Mouse (Mus musculus) megakaryocyte, embryonic 14.5 days (primary cell): Measurements from ENCODE around the gene Krtap14. TPM values are rescaled to one million over a fixed set of nuclear protein-coding genes. Genes with fewer than 3 reads are reported as not detected.

Source experiments
- H3K27me3 ChIP-seq: replicated peaks from 2 replicates; pipeline ENCODE3; 2012; ENCODE audit warnings: inconsistent platforms
- H3K36me3 ChIP-seq: replicated peaks from 2 replicates; pipeline ENCODE3; 2012; ENCODE audit warnings: low read length, inconsistent platforms, mixed read lengths
- H3K4me1 ChIP-seq: 2 replicates; pipeline ENCODE4 v1.6.1; 2012; ENCODE audit warnings: inconsistent platforms
- H3K4me3 ChIP-seq: replicated peaks from 2 replicates; pipeline ENCODE3; 2012; ENCODE audit warnings: moderate library complexity, mild to moderate bottlenecking, inconsistent platforms
- H3K9me3 ChIP-seq: 2 replicates; pipeline ENCODE4 v1.6.1; 2012; ENCODE audit warnings: inconsistent platforms
- FLI1 ChIP-seq: IDR thresholded peaks from 2 replicates; pipeline ENCODE4 v1.6.1; 2012; ENCODE audit warnings: low read length, inconsistent platforms, mixed read lengths
- GATA1 ChIP-seq: IDR thresholded peaks from 3 replicates; pipeline ENCODE4 v1.6.1; 2012; ENCODE audit warnings: mixed read lengths, low read length, inconsistent platforms, borderline replicate concordance
- polyA plus RNA-seq: library from polyadenylated mRNA; stranded (reverse); fragments of >175 nt; gene quantifications from 2 replicates; pipeline ENCODE4 v1.2.3, GENCODE M21; 2012; ENCODE audit warnings: low replicate concordance; ENCODE audit not compliant: insufficient read depth

Krtap14 gene
- not detected in 2 replicates for polyA plus RNA-seq

DNA sequence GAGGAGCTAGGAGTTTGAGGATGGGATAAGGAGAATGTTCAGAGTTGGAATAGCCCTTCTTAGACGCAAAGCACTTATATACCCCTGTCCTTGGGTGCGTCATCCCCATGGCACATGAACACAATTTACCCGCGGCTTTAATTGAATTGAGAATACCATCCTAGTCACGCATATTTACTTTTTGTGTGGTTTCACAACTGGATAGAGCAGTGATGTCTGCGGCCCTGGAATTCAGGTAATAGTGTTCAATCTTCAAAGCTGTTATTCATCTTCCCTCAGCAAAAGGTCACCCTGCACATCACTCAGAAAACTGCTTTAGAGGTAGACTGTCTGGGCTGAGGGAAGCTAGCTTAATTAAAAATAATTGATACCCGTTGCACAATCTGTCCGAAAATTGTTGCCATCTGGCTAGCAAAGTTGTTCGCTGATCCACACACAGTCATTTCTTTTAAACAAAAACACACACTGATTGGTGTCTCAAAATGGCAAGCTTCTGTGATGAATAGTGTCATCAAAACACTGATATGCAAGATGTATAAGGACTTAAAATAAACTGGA is at the start of gene Krtap14:
Gene Krtap14 (minus strand): TSS at position 51 of the 558 bp plus-strand sequence.
- TF ChIP-seq FLI1 (no peak), GATA1 (no peak)
- Histone ChIP-seq H3K36me3 (no peaks in the 10 kb centered on the region), H3K4me3 (no peak within 1 kb of the TSS), H3K4me1 (no peaks in the 10 kb centered on the region), H3K27me3 (no peaks in the 10 kb centered on the region), H3K9me3 (peaks cover 11% of the 10 kb centered on the region; the same call in 1 of the 2 replicates)

DNA sequence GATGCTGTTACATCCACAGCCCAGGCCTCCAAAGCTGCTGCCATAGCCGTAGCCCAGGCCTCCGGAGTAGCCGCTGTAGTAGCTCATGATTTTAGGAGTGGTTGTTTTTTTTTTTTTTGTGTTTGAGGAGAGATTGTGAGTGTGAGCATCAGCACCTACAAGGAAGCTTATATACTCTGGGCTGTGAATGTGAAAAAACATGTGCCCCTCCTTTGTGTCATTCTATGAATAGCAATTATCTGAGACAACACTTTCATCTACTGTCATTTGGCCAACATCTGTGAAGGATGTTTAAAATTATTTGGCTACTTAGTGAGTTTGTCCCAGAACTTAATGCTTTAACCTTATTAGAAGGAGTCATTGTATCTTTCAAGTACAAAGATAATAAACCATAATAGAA is 48.2 kb upstream of the Krtap14 start, which contains the start of gene Krtap19-2:
Gene Krtap19-2 (minus strand): TSS at position 101 of the 400 bp plus-strand sequence.
- peaks cover 4% of the 10 kb centered on the region; the same call in 1 of the 2 replicates for H3K9me3 ChIP-seq
- no peaks in the 10 kb centered on the region for H3K4me1 ChIP-seq
- no peak within 1 kb of the TSS for H3K4me3 ChIP-seq
- H3K27me3 ChIP-seq: no peaks in the 10 kb centered on the region
- TF ChIP-seq FLI1 (no peak), GATA1 (no peak)
- H3K36me3 ChIP-seq: no peaks in the 10 kb centered on the region

DNA sequence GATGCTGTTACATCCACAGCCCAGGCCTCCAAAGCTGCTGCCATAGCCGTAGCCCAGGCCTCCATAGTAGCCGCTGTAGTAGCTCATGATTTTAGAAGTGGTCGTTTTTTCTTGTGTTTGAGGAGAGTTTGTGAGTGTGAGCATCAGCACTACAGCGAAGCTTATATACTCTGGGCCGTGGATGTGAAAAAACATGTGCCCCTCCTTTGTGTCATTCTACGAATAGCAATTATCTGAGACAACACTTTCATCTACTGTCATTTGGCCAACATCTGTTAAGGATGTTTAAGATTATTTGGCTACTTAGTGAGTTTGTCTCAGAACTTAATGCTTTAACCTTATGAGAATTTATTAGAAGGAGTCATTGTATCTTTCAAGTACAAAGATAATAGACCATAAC is 43.4 kb upstream of the Krtap14 start, which contains the start of gene Krtap19-1:
Gene Krtap19-1 (minus strand): TSS at position 101 of the 400 bp plus-strand sequence.
- no peak within 1 kb of the TSS for H3K4me3 ChIP-seq
- TF ChIP-seq GATA1: no peak
- no peak for TF ChIP-seq FLI1
- no peaks in the 10 kb centered on the region for H3K27me3 ChIP-seq
- H3K36me3 ChIP-seq: no peaks in the 10 kb centered on the region
- no peaks in the 10 kb centered on the region for H3K4me1 ChIP-seq
- H3K9me3 ChIP-seq: no peaks in the 10 kb centered on the region

GRCm38 (mm10) chr16:88864887-88865407 is 39.0 kb upstream of the Krtap14 start:
- H3K27me3 ChIP-seq: no peaks in the 10 kb centered on the region
- H3K9me3 ChIP-seq: peaks cover 9% of the 10 kb centered on the region; the same call in 1 of the 2 replicates
- H3K36me3 ChIP-seq: no peaks in the 10 kb centered on the region
- H3K4me3 ChIP-seq: no peak overlapping the region
- H3K4me1 ChIP-seq: no peaks in the 10 kb centered on the region
- TF ChIP-seq FLI1 (no peak), GATA1 (no peak)

DNA sequence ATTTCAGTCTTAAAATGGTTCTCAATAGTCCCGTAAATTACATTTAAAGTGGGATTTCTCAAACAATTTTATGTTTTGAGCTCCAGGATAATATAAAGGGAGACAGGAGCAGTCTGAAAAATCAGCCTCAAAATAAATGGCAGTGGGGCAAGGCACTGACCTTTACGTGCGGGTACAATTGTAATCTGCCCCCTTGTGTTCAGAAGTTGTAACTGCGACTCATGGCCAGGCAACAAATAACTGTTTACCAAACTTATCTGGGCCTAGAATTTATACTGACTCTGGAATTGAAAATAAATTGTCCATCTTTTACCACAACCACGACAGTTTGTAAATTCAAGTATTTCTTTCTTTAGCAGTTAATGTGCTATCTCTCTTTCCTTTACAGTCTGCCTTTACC is 25.5 kb upstream of the Krtap14 start:
- Histone ChIP-seq H3K4me3 (no peak overlapping the region), H3K9me3 (peaks cover under 1% of the 10 kb centered on the region; the same call in 1 of the 2 replicates), H3K4me1 (no peaks in the 10 kb centered on the region), H3K36me3 (no peaks in the 10 kb centered on the region), H3K27me3 (no peaks in the 10 kb centered on the region)
- TF ChIP-seq GATA1 (no peak), FLI1 (no peak)

DNA sequence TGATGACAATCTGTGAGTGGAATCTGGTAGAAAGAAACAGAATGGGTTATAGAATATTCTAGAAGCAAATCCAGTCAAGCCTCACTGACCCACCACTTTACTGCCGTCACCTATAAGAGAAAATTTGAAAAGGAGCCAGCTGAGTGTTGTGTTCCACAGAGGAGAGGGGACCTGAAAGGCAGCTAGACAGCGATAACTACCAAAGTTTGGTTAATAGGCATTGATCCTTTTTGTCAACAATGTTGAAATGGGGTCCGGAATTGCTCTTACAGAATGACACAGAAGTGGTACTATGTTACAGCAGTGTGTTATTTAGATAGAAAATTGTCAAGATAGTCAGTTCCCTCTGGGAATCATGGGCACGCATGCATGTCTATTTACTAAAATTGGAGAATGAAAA is 22.6 kb upstream of the Krtap14 start:
- H3K36me3 ChIP-seq: no peaks in the 10 kb centered on the region
- H3K27me3 ChIP-seq: no peaks in the 10 kb centered on the region
- H3K4me1 ChIP-seq: no peaks in the 10 kb centered on the region
- H3K9me3 ChIP-seq: peaks cover 6% of the 10 kb centered on the region; the same call in 1 of the 2 replicates
- H3K4me3 ChIP-seq: no peak overlapping the region
- TF ChIP-seq FLI1 (no peak), GATA1 (no peak)

- no peaks in the 10 kb centered on the region for H3K4me1 ChIP-seq
- no peak overlapping the region for H3K4me3 ChIP-seq
- peaks cover 10% of the 10 kb centered on the region; the same call in 1 of the 2 replicates for H3K9me3 ChIP-seq
- no peaks in the 10 kb centered on the region for H3K36me3 ChIP-seq
- H3K27me3 ChIP-seq: no peaks in the 10 kb centered on the region
- TF ChIP-seq GATA1: no peak
- no peak for TF ChIP-seq FLI1
Observed at GRCm38 (mm10) chr16:88847363-88847762, 21.4 kb upstream of the Krtap14 start.

DNA sequence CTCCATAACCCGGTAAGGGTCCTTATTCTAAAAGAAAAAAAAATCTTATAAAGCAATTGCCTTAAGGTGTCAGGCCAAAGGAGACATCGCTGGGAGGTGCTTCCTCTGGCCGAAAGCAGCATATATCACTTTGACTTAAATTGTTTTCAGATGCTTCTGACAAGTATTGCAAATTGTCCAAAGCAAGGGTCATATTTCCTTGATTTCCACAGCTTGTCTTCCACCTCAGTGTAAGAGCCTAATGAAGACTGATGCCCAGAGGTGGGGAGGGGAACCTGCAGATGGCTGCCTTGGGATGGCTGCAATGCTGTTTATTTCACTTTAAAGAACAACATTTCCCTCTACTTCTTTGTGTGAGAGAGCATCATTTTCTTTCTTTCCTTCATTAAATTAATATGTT is 1.0 kb upstream of the Krtap14 start:
- peaks cover 11% of the 10 kb centered on the region; the same call in 1 of the 2 replicates for H3K9me3 ChIP-seq
- H3K36me3 ChIP-seq: no peaks in the 10 kb centered on the region
- H3K4me3 ChIP-seq: no peak overlapping the region
- H3K27me3 ChIP-seq: no peaks in the 10 kb centered on the region
- TF ChIP-seq FLI1: no peak
- no peak for TF ChIP-seq GATA1
- no peaks in the 10 kb centered on the region for H3K4me1 ChIP-seq

- Histone ChIP-seq H3K36me3 (no peaks in the 10 kb centered on the region), H3K27me3 (no peaks in the 10 kb centered on the region), H3K4me1 (no peaks in the 10 kb centered on the region), H3K4me3 (no peak overlapping the region), H3K9me3 (peaks cover 11% of the 10 kb centered on the region; the same call in 1 of the 2 replicates)
- TF ChIP-seq GATA1 (no peak), FLI1 (no peak)
Observed at GRCm38 (mm10) chr16:88823736-88824135, 2.2 kb downstream of the Krtap14 start.

- no peak for TF ChIP-seq GATA1
- no peak for TF ChIP-seq FLI1
- H3K4me3 ChIP-seq: no peak within 1 kb of the TSS
- no peaks in the 10 kb centered on the region for H3K4me1 ChIP-seq
- no peaks in the 10 kb centered on the region for H3K27me3 ChIP-seq
- H3K36me3 ChIP-seq: no peaks in the 10 kb centered on the region
- H3K9me3 ChIP-seq: peaks cover 4% of the 10 kb centered on the region; the same call in 1 of the 2 replicates
Observed at GRCm38 (mm10) chr16:88820066-88820465, 5.9 kb downstream of the Krtap14 start, which contains the start of gene Krtap15. Krtap15 (plus strand) TSS chr16:88820215.
